Mouse (Mus musculus) lung, postnatal 0 days (tissue): ENCODE measurements around the gene Hivep2.

ENCODE experiments used
- CTCF ChIP-seq: IDR thresholded peaks from 2 replicates; pipeline ENCODE4 v1.5.1; 2016; ENCODE audit warnings: antibody characterized with exemption, mild to moderate bottlenecking
- EP300 ChIP-seq: IDR thresholded peaks from 2 replicates; pipeline ENCODE4 v1.6.1; 2016; ENCODE audit warnings: antibody characterized with exemption, mild to moderate bottlenecking, control low read depth

DNA sequence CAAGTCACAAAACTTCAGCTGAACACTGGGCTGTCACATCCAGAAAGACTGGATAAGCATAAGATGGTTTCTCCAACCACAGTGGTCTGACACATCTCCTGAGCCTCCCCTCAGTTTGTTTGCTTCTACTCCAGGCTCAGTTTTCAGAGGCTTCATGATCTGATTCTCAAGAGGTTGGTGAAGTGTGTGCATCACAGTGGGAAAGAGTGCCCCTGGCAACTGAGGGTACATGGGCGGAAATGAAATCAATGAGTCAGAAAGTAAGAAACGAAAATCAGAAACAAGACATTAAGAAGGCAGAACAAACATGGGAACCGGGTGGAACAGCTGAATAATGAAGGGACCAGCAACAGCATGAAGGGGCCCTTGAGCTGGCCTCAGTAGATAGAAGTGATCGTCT lies 31.5 kb downstream of the Hivep2 start:
- TF ChIP-seq CTCF (no peak), EP300 (no peak)
